Mouse (Mus musculus): Measurements from ENCODE around the gene M1ap.

The M1ap gene

GRCm38 (mm10) chr6:83032769-83033191 is 86.1 kb downstream of the M1ap start:
- DNase-seq (ENCODE audit: extremely low spot score, low read depth, low spot score): no peak

DNA sequence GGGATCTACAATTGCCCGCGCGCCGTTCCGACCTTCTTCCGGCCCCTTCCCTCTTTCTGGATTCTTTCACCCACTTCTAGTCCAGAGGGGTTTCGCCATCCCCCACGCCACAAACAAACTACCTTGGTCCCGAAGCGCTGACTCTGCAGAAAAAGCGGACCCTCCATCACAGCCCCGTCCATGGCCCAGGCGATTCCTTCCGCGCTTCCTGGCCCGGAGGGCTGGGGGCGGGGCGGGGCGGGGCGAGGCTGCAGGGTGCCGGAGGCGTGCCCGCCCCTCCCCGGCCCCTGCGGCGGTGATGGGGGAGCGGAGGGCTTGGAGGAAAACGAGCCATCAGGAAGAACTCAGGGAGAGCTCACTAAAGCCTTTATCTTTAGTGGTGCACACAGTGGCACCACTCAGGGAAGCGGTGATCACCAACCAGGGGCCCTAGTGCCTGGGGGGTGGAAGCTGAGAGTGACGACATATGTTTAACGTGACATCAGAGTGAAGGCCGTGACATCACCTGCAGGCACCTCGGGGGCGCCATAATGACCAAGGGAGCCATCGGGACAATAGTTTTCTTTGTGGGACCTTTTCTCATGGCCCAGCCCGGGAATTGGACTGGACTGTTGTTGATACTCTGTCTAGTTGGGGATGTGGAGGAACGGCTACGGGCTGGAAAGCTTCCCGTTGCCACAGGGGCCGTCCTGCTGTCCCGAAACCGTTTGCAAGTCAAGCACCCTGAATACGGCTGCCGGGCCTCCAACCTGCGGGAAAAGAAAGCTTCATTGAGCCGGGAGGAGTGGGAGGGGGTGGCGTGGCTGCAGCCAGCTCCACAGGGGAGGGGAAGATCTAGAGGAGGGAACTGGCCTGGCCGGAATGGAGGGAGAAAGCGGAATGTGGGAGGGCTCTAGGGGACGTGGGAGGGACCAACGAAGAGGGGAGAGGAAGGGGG is 86.8 kb downstream of the M1ap start, which contains the start of the genes Dok1 and Loxl3:
Gene Dok1 (minus strand): TSS at position 223 of the 937 bp plus-strand sequence.
Gene Loxl3 (plus strand): TSS at position 925 of the 937 bp plus-strand sequence.
- peak; percentile 37 for DNase-seq (ENCODE audit: extremely low spot score, low read depth, low spot score)

DNA sequence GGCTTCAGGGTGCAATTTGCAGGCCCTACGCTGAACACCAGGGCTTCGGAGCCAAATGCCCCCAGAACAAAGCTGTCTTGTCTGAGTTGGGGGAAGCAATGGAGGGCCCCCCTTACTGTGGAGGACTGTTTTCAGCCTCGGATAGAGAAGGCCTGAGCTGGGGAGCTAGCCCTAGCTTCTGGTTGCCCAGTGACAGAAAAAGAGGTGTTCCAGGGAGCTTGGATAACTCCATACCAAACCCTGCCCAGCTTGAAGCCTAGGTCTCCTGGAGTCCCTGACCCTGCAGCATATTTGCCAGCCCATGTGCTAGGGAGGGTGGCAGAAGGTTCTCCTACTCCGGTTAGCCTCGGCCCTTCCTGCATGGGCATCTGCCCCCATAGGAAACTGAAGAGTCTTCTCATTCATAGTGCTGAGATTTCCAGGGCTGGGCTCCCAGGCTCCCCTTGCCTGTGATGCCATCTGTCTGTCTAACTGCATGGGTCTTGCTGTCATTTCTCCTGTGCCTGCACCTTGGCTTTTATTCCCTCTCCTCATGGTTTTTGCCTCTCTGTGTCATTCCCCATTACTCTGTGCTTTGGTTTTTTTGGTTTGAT is 87.9 kb downstream of the M1ap start:
- DNase-seq (ENCODE audit: extremely low spot score, low read depth, low spot score): no peak

DNA sequence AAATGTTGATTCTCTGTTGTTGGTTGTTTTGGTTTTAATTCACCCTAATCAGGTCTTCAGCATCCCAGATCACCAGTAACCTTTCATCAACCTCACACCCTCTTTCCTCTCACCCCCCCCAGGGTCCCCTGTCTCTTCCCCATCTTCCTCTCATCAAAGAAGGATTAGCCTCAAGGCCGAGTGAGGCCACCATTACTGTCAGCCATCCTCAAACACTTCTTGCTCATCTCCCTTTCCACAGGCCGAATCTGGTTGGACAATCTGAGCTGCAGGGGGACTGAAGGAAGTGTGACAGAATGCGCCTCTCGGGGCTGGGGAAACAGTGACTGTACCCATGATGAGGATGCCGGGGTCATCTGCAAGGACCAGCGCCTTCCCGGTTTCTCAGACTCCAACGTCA is 90.5 kb downstream of the M1ap start:
- DNase-seq (ENCODE audit: extremely low spot score, low read depth, low spot score): no peak

DNA sequence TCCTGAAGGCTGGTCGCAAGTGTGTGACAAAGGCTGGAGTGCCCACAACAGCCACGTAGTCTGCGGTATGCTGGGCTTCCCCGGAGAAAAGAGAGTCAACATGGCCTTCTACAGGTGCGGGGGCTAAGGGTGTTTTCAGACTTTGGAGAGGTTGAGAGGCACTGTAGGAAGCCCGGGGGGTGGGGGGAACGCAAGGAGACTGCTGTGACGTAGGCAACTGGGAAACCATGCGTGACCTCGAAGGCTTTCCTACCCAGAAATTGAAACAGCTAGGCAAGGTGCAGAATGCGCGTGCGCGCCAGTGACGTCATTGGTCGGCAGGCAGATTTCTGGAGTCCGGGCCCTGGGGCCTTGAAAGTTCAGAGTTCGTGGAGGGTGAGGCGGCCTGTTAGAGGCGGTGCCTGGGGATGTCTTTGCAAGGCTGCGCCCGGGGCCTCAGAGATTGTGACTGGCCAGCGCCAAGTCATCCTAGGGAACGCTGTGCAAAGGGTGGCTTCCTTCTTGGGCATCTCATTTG is 91.9 kb downstream of the M1ap start:
- peak; percentile 66 for DNase-seq (ENCODE audit: extremely low spot score, low read depth, low spot score)

DNA sequence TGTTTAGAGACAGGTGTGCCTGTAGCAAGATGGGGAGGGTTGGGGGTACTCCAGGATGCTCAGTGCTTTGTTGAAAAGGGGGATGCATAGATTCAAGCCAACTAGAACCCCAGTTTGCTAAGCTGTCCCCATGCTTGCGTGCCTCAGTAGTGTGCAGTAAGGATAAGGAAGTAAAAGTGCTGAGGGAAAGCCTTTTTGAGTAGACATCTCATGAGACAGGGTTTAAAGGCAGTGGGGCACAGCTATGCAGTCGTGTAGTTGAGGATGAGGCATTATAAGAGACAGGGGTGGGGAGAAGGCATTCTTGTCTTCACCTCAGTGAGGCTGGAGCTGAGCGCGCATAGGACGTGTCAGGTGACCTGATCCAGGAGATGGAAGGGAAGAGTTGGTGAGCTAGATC is 93.9 kb downstream of the M1ap start:
- DNase-seq (ENCODE audit: extremely low spot score, low read depth, low spot score): no peak

DNA sequence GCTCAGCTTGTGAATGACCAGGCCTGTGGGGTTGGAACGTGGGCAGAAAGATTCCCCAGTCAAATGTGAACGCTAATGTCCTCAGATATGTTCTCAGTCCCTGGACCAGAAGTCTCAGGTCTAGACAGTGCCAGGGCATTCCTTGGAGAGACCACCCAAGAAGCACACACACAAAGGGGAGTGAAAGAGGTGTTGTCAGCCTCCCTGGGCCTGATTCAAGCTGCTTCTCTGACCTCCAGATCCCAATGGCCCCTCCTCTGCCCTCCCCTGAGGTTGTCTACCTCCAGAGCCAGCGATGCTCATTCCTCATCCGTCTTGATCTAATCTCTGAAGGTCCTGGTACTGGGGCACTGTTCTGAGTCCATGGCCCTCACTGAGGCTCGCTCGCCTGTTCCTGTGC is 96.9 kb downstream of the M1ap start:
- DNase-seq (ENCODE audit: extremely low spot score, low read depth, low spot score): no peak

- DNase-seq (ENCODE audit: extremely low spot score, low read depth, low spot score): no peak
Measured at GRCm38 (mm10) chr6:83043993-83044392, 97.3 kb downstream of the M1ap start.

DNA sequence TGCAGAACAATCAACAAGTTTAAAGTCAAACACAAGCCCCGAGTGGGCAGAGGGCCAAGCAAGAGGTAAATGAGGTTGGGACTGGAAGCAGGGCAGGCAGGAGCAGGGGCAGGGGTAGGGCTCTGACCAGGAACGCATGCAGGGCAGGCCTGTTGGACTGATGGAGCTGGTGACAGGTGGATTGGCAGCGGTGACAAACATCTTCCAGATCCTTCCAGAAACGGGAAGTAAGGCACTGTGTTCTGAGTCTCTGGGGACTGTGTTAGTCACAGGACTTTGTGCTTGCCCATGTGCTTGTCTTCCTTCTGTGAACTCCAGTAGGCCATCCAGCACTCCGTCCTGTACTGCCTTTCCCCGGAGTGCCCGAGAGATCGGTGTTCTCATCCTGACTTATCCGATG is 98.0 kb downstream of the M1ap start:
- no peak for DNase-seq (ENCODE audit: extremely low spot score, low read depth, low spot score)

DNA sequence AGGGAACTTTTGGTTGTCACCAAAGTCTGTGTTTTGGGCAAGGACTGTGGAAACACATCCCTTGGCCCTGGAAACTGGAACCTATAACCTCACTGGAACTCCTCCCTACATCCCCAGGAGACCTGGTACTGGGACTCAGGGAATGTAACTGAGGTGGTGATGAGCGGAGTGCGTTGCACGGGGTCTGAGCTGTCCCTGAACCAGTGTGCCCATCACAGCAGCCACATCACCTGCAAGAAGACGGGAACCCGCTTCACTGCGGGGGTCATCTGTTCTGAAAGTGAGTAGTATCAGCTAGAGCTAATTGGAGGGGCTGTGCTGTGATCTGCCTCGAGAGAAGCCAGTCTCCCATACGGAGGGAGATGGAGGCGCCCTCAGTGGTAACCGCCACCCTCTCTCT is 102.7 kb downstream of the M1ap start:
- no peak for DNase-seq (ENCODE audit: extremely low spot score, low read depth, low spot score)

DNA sequence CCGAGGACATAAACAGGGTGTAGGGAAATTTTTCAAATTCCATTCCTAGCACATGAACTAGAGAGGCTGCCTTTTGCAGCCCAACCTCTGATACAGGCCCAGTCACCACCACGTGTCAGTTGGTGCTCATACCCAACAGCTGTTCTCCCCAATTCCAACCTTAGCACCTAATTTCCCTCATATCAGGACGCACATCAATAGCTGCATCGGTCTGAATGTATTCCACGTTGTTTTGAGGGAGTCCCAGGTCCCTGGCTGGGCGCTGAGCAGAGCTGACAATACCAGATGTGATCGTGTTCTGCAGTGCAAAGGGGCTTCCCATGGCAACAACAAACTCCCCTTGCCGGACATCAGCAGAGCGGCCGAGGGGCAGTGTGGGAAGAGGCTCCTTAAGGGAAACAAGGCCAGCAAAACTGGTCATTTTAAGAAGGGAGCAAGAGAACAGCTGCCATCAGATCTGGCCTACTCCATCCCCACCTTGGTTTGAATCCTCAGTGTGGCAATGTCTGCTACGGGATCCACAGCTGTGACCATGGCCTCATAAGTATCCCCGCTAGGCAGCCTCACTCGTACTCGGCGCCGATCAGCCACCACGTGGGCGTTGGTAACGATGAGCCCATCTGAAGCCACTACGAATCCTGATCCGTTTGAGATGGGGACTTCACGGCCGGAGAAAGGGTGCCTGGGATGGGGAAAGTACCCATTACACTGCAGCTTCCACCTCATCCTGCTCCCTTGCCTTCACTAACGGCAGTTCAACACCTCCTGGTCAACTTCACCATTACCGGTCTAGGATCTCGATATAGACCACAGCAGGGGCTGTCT is 106.6 kb downstream of the M1ap start:
- no peak for DNase-seq (ENCODE audit: extremely low spot score, low read depth, low spot score)

DNA sequence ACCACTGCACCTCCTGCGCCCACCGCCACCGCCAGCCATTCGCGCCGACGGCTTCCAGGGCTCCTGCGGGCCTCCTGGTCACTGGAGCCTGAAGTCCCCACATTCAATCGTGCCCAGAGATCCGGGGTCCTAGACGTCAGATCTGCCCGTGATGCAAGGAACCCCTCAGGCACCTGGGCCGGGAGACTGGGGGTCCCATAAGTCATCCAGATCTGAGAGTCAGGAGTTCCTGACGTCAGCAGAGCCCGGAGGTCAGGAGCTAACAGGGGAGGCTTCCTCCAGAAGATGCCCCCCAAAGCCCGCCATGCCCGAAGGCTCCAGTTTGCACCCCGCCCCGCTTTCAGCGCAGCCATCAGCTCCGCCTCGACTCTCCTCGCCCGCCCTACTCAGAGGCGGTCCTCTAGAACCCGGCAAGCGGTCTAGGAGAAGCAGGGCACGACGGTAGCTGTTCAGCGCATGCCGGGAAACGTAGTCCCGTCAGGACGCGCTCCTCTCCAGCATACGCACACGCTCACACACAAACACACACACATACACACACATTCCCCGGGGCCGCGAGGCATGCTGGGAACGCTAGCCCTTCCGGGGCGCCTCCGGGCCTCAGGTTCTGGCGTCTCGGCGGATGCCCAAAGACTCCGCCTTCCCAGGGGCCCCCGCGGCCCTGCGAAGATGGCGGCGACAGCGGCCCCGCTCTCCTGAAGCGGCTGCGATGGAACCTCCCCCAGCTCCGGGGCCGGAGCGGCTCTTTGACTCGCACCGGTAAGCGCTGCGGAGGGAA is 107.6 kb downstream of the M1ap start, which contains the start of gene Aup1:
Gene Aup1 (plus strand): TSS at position 448 of the 778 bp plus-strand sequence.
- peak; percentile 86 for DNase-seq (ENCODE audit: extremely low spot score, low read depth, low spot score)

- DNase-seq (ENCODE audit: extremely low spot score, low read depth, low spot score): no peak
Measured at GRCm38 (mm10) chr6:83054871-83055431, 108.2 kb downstream of the M1ap start, which contains the start of gene Htra2. TSS of gene Htra2 (minus strand) at chr6:83055273.

DNA sequence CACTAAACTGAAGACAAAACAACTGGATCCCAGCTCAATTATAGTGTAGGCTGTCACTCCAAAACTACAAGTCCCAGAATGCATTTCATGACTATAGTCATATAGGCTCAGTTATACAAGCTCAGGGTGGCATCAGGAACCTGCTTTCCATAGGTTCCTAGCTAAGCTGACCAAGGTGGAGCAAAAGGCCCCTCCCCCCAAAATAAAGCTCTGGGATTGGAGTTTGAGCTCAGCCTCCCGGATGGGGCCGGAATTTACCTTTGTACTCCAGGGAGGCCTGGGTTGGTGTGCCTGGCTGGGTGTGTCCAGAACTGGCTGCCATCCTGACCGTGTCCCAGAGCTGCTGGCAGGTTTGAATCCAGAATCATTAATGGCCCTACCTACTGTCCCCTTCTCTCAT is 111.1 kb downstream of the M1ap start, which contains the start of gene Dqx1:
Gene Dqx1 (plus strand): TSS at position 55 of the 400 bp plus-strand sequence.
- no peak for DNase-seq (ENCODE audit: extremely low spot score, low read depth, low spot score)

DNA sequence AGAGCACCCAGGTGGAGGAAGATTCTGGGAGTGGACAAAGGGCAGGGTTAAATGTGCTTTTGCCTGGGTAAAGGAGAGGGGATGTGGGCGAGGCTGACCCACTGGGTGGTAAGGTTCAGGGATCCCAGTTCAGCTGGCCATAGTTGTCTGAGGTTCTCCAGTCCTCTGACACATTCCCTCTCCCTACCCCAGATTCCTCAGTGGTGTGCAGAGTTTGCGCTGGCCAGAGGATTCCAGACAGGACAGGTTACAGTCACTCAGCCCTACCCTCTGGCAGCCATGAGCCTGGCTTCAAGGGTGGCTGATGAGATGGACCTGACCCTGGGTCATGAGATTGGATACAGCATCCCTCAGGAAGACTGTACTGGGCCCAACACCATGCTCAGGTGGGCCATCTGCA is 112.0 kb downstream of the M1ap start:
- DNase-seq (ENCODE audit: extremely low spot score, low read depth, low spot score): no peak

- no peak for DNase-seq (ENCODE audit: extremely low spot score, low read depth, low spot score)
Measured at GRCm38 (mm10) chr6:83065995-83066394, 119.3 kb downstream of the M1ap start.

GRCm38 (mm10) chr6:83066441-83066840 is 119.7 kb downstream of the M1ap start:
- no peak for DNase-seq (ENCODE audit: extremely low spot score, low read depth, low spot score)

GRCm38 (mm10) chr6:83068221-83068620 is 121.5 kb downstream of the M1ap start:
- DNase-seq (ENCODE audit: extremely low spot score, low read depth, low spot score): no peak

DNA sequence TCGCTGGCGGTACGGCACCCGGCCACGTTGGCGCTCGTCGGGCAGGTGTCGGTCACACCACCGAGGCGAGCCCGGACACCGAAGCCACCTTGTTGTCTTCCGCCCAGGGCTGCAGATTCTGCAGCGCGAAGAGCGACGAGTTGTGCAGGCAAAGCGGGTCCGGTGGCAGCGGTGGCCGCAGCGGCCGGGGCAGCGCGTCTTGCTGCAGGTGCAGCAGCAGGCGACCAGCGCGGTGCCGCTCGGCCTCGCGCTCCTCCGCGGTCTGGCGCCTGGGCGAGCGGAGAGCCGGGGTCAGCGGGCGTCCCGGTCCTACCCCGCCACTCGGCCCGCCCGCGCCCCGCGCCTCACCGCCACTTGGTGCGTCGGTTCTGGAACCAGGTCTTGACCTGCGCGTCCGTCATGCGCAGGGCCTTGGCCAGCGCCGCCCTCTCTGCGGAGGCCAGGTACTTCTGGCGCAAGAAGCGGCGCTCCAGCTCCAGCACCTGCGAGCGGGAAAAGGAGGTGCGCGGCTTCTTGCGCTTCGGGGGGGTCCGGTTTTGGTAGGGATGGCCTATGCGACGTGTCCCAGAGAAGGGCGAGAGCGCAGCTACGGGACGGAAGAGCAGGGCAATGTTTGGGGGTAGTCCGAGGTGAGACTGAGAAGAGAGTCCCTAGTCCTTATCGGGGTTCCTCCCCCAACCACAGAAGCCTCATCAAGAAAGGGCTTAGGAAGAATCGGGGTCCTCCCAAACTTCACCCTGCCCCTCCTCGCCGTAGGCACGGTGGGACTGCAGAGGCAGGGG is 122.2 kb downstream of the M1ap start:
- DNase-seq (ENCODE audit: extremely low spot score, low read depth, low spot score): no peak

Measured in hindlimb bud, embryonic 11.5 days (tissue).